Mouse (Mus musculus) C2C12 (cell line): Measurements from ENCODE around the gene Lrrc10b.

Experiments used
- CEBPB ChIP-seq: IDR thresholded peaks from one replicate; pipeline ENCODE4 v1.6.1; 2011; ENCODE audit warnings: low read depth, mild to moderate bottlenecking, control low read depth, moderate library complexity
- CTCF ChIP-seq: IDR thresholded peaks from one replicate; pipeline ENCODE4 v1.5.1; 2011; ENCODE audit not compliant: control insufficient read depth, insufficient read depth, insufficient read length
- MAX ChIP-seq: IDR thresholded peaks from one replicate; pipeline ENCODE4 v1.6.1; 2011; ENCODE audit warnings: mild to moderate bottlenecking, control low read depth
- MYOD1 ChIP-seq: IDR thresholded peaks from one replicate; pipeline ENCODE4 v1.6.1; 2011; ENCODE audit warnings: low read depth; ENCODE audit not compliant: control insufficient read depth, insufficient read length
- USF1 ChIP-seq: IDR thresholded peaks from one replicate; pipeline ENCODE4 v1.6.1; 2011; ENCODE audit warnings: low read depth, mild to moderate bottlenecking, control low read depth, moderate library complexity

DNA sequence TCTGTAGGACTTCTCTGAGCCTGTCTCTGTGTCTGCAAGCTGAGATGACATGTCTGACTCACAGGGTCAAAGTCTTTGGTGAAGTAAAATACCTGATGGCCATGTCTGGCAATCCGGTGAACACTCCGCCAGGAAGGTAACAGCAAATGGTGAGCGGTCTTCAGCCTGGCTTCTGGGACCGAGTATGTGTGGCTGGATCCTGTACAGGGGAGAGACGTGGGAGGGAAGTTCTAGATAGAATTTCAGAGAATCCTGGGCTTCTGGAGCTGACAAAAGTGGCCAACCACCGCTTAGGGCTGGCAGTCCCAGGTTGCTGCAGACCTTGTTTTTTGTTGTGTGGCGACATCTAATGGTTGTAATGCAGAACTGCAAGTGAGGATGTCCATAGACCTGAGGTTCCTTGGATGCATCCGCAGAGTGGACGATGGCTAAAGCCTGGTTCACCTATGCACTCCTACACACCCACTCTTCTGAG lies 29.0 kb upstream of the Lrrc10b start:
- TF ChIP-seq CTCF, result peak; percentile 82
- TF ChIP-seq USF1, result no peak
- TF ChIP-seq MAX, result no peak
- no peak for TF ChIP-seq CEBPB
- TF ChIP-seq MYOD1, result no peak
